Mouse (Mus musculus) cerebellum, adult 2 months (tissue): ENCODE measurements around the gene Dpm3.

Experiments used
- CTCF ChIP-seq: fragments of 200-500 bp; IDR thresholded peaks from 2 replicates; pipeline ENCODE4 v1.5.1; 2011; ENCODE audit warnings: low read depth, mild to moderate bottlenecking, control low read depth, low read length, moderate library complexity, borderline replicate concordance; ENCODE audit not compliant: insufficient read depth
- POLR2A ChIP-seq: fragments of 200-500 bp; IDR thresholded peaks from 2 replicates; pipeline ENCODE4 v1.6.1; 2011; ENCODE audit warnings: low read length, control low read depth, borderline replicate concordance; ENCODE audit not compliant: insufficient read depth

- no peak for TF ChIP-seq CTCF
- TF ChIP-seq POLR2A, result no peak
These were observed 29.9 kb upstream of the Dpm3 start for GRCm38 (mm10) chr3:89229276-89229675.
